Mouse (Mus musculus) left cerebral cortex, adult 18-20 months (tissue): Measurements from ENCODE around the gene Rreb1. TPM values are rescaled to one million over a fixed set of nuclear protein-coding genes. Genes with fewer than 3 reads are reported as not detected.

Experiments
- DNase-seq, 2 experiments: peaks; one replicate each; pipeline ENCODE4 v3.0.0; 2021 to 2022; ENCODE audit warnings: low spot score in 2 of 2, mixed read lengths in 1 of 2
- total RNA-seq, 2 experiments: library from RNA; stranded (reverse); gene quantifications; 2 replicates each; pipeline ENCODE4 v1.2.3; 2021

Rreb1 gene
- total RNA-seq, 2 experiments from 2014 or later: 35.5 to 42.3 TPM

DNA sequence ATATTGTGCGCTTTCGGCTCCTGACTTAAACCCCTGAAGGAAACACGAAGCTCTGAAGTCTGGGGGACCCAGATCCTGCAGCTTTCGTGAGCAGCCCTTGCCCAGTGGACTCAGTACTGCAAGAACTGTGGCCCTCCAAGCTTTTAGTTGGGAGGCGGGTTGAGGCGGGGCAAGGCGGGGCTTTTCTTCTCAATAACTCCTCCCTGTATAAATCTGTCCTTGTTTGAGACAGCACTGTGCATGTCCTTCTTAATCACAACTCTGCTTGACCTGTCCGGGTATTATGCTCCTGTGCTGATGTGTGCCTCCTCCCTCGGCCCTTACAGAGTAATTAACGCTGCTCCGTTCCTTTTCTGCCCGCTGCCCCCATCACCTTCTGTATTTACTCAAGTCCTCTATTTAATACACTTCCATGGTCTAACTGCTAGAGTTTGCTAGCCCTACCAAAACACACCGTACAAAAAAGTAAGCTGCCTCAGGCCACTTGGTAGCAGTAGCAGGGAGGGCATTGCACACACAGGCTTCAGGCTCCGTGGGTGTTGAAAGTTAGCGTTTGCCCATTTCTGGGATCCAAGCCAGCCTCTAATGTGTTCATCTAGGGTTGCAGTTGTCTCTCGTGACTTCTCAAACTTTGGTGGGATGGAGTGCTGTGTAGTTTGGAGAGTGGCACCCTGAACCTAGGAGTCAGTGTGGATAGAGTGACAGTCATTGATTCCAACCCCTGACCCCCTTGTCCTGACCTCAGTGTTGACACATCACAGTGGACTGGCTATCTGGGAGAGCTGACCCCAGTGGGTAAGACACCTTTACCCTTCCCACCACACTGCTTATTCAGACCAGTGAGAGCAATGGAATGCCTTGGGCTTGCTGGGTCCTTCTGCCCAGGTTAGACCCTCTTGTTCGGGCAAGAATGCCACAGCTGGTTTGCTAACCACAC, 164.0 kb downstream of the Rreb1 start:
- DNase-seq: no peak

- DNase-seq: no peak
Measured at GRCm38 (mm10) chr13:37942887-37943331, 164.7 kb downstream of the Rreb1 start.

DNA sequence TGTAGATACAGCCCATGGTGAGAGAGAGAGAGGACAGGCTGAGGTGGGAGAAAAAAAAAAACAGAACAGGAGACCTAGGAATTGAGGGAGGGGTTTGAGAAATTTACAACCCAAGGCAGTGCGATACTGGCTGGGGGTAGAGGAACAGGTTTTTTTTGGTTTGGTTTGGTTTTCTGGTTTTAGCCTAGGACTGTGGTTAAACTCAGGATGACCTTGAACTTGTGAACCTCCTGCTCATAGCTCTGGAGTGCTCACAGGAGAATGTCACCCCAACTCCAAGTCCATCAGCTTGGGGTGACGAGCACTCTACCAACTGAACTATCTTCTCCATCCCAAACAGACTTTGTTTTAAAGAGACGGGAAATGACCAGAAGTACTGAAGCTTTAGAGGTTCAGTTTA, 165.3 kb downstream of the Rreb1 start:
- no peak for DNase-seq

GRCm38 (mm10) chr13:37944306-37944705, 166.1 kb downstream of the Rreb1 start:
- DNase-seq: no peak

GRCm38 (mm10) chr13:37945392-37945791, 167.2 kb downstream of the Rreb1 start:
- DNase-seq: no peak

DNA sequence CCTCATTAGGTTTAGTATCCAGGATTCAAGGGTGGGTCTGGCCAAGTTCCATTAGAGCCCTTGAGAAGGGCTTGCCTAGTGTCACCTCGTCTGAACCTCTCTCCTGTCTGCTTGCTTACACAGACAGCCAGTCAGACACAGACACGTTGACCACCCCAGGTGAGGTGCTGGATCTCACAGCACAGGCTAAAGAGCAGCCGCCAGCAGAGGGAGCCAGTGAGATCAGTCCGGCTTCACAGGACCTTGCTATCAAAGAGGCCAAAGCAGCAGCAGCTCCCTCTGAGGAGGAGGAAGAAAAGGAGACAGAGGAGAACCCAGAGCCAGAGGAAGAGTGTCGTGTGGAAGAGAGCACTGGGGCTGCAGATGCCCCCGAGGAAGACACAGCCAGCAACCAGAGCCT, 168.5 kb downstream of the Rreb1 start:
- peak; percentile 84 to 89 for DNase-seq

GRCm38 (mm10) chr13:37952981-37953380, 174.8 kb downstream of the Rreb1 start:
- DNase-seq: no peak

DNA sequence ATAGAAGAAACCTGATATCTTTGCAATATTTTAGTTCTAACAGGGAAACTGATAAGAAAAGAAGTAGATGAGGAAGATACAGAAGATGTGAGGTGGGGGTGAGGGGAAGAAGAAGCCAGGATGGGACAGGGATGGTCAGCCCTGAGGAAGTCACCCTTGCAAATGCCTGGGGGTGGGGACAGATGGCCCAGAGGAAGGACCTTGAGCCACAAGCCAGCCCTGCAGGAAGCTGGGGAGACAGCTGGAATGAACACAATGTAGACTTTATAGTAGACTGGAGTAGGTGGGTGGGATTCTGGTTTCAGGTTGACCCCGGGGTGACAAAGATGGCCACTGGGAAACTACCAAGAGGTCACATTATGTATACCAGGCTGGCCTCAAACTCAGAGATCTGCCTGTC, 176.1 kb downstream of the Rreb1 start:
- DNase-seq: no peak

DNA sequence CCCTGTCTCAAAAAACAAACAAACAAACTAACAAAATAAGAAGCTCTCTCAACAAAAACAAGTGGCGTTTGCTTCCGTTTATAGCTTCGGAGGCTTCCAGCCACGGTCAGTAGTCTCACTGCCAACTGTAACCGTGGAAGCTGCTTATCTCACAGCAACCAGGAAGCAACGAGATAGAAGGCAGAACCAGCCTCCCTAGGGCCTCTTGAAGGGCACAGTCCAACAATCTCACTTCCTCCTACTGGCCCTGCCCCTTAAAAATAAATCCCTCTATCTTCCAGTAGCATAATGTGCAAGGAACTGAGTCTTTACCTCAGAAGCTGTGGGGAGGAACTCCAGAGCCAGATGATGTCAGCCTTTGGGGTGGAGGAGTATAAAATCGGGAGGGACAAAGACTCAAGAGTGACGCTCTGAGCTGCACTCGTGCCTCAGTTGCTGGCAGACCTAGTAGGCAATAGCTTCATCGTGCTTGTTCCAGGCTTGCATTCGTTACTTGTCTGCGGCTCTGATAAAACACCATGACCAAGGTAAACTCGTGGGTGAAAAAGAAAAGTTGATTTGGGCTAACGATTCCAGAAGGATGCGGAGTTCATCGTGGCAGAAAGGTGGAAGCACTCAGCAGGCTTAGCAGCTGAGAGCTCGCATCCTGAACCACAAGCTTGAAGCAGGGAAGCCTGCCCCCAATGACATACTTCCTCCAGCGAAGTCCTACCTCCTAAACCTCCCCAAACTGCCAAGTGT, 180.5 kb downstream of the Rreb1 start:
- DNase-seq: no peak

- DNase-seq: no peak
Measured at GRCm38 (mm10) chr13:37959239-37959907, 181.2 kb downstream of the Rreb1 start.

DNA sequence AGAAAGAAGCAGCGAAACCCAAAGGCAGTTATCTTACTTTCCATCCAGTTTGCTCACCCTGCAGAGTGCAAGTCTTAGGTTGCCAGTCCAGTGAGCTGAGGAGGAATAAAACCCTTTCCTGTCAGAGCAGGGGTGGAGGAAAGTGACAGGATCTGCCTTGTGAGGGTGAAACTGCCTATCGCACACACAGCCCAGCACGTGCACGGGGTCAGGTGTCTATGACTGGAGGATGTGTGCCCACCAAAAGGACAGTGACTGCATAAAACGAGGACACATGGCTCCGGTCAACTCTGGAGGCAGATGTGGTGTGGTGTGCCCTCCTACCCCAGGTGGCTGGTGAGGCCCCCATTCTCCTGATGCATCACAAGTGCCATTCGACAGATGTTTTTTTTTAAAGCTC, 181.7 kb downstream of the Rreb1 start:
- DNase-seq: no peak

- DNase-seq: no peak
Measured at GRCm38 (mm10) chr13:37962541-37962940, 184.3 kb downstream of the Rreb1 start.

DNA sequence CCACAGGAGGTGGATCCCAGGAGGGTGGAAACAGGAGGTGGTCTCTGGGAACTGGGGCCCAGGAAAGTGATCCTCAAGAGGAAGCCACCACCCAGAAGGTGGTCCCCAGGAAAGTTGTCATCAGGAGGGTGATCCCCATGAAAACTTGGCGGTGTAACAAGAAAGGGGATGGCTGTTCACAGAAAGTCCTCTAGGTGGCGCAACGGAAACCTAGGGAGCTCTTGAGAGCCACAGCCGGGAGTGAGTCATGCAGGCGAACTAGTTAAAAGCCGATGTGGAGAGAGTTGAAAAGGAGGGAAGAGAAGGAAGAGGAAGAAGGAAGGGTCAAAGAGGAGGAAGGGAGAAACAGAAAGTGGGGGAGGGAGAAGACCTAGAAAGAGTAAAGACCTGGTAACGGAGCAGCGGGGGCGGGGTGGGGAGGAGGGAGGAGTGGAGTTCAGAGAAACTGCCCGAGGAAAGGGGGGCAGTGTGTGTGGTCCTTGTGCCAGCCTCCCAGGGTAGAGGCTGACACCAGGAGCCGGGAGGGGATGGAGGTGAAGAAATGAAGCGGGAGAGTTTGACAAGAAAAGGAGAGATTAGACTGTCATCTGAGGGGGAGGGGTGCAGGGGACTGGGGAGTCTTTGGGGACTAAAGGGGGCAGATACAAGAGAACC, 185.3 kb downstream of the Rreb1 start:
- peak; percentile 67 to 82 for DNase-seq

DNA sequence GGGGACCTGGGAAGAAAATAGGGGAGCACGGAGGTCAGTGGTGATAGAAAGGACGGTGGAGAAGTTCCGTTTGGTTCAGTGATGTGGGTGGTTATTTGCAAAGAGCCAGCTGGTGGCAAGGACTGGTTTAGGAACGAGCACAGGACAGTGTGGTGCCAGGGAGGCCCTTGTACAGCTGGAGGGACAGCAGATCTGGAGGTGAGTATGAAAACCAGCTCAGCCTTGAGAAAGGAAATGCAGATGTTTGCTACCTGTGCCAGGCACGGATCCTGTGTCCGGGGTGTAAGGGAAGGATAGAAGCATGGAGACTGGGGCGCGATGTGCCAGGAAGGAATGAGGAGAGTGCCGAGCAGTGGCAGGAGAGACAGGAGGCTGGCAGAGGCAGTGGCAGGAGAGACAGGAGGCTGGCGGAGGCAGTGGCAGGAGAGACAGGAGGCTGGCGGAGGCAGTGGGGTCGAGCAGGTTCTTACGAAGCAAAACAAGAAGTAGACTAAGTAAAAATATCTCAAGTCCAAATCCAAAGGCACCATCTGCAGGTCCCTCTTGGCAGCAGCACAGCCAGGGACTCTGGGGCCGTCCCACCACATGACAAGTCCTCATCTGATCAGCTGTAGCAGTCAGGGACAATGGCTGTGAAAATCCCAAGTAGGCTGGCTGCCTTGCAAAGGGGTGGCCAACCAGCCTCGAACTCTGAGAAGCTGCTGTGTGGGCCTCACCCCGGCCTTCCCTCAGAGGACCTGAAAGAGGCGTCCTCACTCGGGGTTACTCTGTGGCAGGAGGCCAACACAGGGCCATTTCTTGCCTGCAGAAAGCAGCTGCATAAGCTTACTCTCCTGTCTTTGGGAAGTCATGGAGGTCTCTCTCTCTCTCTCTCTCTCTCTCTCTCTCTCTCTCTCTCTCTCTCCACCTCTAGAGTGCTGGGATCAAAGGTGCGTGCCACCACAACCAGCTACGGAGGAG, 186.2 kb downstream of the Rreb1 start:
- DNase-seq: peak in 1 of 2 experiments; percentile 38

DNA sequence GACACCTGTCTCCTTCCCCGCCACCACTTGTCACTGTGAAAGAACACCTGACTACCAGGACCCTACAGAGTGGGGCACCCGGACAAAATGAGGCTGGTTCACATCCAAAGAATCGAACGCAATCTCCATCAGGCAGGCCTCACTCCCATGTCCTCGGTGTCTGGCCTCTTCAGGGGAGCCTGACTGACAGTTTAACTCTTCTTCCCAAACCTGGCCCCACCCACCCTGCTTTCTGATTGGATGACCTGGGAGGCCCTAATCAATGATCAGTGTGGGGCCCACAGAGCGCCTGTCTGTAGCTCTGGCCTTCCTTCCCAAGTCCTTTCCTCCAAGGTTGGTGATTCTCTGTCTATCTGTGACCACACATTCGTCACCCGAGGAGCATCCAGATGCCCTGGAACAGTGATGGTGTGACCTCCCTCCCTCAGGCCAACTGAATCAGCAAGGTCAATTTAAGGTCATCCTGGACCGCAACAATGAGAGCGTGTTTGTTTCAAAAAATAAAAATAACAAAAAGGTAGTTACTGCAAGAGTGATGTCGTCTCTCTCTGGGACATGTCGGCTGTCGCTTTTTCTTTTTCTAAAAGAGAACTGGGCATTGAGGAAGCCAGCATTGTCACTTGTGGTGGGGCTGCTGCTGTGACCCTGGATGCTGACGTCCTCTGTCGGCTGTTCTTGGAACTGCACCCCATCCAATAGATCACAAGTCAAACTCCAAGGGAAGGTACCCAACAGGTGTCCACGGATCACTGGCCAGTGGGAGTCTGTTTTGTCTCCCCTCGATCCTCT, 187.1 kb downstream of the Rreb1 start:
- DNase-seq: no peak

DNA sequence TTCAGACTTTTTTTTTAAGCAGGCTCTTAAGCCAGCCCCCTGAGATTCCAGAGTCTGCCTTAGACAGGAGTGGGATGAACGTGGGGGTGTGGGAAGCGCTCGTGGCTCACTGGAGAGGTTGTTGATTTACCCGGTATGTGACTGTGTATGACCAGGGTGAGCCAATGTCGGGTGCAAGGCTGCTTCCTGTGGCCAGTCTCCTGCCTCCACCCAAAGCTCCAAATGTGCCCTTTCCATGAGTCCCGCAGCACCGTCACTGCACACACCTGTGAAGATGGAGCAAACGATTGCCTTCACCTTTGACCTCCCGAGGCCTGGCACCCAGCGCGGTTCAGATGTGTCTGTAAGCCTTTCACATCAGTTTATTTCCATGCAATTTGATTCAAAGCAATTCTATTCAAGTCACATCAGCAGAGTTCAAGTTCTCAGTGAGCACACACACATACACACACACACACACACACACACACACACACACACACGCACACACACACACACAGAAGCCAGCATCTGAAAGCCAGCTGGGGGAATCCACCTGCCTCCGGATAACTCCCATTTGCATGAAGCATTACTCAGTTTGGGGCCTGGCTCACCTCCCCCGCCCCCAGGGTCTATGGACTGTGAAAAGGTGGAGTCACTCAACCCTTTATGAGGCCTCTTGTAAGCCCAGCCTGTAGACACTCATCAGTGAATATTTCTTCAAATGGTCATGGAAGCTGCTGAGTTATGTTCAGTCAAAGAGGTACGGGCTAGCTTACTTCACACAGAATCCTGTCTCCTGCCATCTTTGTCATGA, 188.3 kb downstream of the Rreb1 start:
- DNase-seq: no peak

DNA sequence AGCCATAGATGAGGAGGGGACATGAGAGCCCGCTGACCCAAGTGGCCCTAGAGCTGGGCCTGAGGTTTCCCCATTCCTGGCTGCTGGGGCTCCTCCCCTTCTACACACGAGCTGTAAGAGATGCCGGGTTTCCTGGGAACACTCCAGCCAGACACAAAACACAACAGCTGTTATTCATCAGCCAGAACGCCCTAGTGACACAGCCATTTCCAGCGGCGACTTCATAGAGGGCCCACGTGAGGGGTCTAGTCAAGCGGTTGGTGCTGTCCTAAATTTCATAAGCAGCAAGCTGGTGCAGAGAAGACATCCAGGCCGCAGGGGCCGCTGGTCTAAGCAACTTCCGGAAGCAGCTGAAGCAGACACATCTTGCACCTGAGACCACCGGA, 188.8 kb downstream of the Rreb1 start:
- no peak for DNase-seq

GRCm38 (mm10) chr13:37967565-37967964, 189.4 kb downstream of the Rreb1 start:
- DNase-seq: no peak
